Mouse (Mus musculus) midbrain, embryonic 15.5 days (tissue): Measurements from ENCODE around the gene Snx32. TPM values are rescaled to one million over a fixed set of nuclear protein-coding genes. Genes with fewer than 3 reads are reported as not detected.

Experiments
- ATAC-seq: fragments of 200-750 bp; cut with Nextera tagmentation; replicated peaks from 2 replicates; pipeline ENCODE4 v1.8.0; 2017; ENCODE audit warnings: moderate TSS enrichment
- H3K27ac ChIP-seq: fragments of 300-500 bp; sonication (generic); 2 replicates; pipeline ENCODE4 v1.5.1; 2015; ENCODE audit warnings: mild to moderate bottlenecking, inconsistent platforms
- H3K27me3 ChIP-seq: fragments of 300-500 bp; sonication (generic); replicated peaks from 2 replicates; pipeline ENCODE4 v1.6.1; 2015; ENCODE audit warnings: inconsistent platforms
- H3K36me3 ChIP-seq: fragments of 300-500 bp; sonication (generic); replicated peaks from 2 replicates; pipeline ENCODE4 v1.6.1; 2015; ENCODE audit warnings: inconsistent platforms
- H3K4me1 ChIP-seq: fragments of 300-500 bp; sonication (generic); 2 replicates; pipeline ENCODE4 v1.6.1; 2015; ENCODE audit warnings: inconsistent platforms
- H3K4me2 ChIP-seq: fragments of 300-500 bp; sonication (generic); 2 replicates; pipeline ENCODE4 v1.6.1; 2015; ENCODE audit warnings: inconsistent platforms, mild to moderate bottlenecking, moderate library complexity
- H3K4me3 ChIP-seq: fragments of 300-500 bp; sonication (generic); 2 replicates; pipeline ENCODE4 v1.5.1; 2015; ENCODE audit warnings: mild to moderate bottlenecking, inconsistent platforms
- H3K9ac ChIP-seq: fragments of 300-500 bp; sonication (generic); 2 replicates; pipeline ENCODE4 v1.6.1; 2015; ENCODE audit warnings: mild to moderate bottlenecking, inconsistent platforms
- H3K9me3 ChIP-seq: fragments of 300-500 bp; sonication (generic); 2 replicates; pipeline ENCODE4 v1.6.1; 2016; ENCODE audit warnings: inconsistent platforms
- WGBS: fragments of 180-500 bp; shearing (Covaris S2); methylation state at CpG from one replicate; pipeline ENCODE4 v1.1.7; 2015; ENCODE audit warnings: mixed read lengths; 5-methylcytosine and 5-hydroxymethylcytosine counted together
- polyA plus RNA-seq: library from polyadenylated mRNA; unstranded; fragments of >200 nt; fragmentation: Nextera tagmentation; extraction: Ambion mirVana; gene quantifications from 2 replicates; pipeline ENCODE4 v1.2.1, GENCODE M21; 2015

The Snx32 gene
- polyA plus RNA-seq, 1 experiment from 2014 or later = 111 TPM

DNA sequence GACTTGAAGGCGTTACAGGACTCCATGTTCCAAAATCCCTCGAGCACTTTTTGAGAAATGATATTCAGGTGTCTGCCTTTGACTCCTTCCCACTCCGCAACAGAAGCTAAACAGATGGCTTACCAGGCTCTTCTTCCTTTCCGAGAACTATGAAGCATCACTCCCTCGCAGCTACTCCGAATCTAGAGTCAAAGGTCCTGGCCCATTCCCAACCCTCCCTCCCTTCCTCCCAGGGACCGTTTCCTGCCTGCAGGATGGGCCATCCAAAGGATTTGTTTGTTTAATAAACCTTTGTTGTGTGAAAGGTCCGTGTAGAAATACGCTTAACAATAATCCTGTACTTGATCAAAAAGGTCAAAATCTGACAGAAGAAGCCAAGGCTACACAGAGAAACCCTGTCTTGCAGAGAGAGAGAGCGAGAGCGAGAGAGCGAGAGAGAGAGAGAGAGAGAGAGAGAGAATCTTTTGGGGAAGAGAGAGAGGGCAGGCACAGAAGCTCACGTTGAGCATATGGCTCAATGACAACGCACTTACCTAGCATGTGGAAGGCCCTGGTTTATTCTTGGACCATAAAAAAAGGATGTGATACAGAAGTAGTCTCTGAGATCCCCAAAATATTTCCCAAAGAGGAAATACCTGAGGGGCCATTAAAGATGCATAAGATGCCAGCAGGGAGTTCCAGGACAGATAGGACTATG lies 52.4 kb downstream of the Snx32 start, which contains the start of gene Ccdc85b:
Gene Ccdc85b, minus strand, starts transcription at position 149 of the 697 bp plus-strand sequence.
- peak within 1 kb of the TSS; percentile 94 for H3K27ac ChIP-seq

DNA sequence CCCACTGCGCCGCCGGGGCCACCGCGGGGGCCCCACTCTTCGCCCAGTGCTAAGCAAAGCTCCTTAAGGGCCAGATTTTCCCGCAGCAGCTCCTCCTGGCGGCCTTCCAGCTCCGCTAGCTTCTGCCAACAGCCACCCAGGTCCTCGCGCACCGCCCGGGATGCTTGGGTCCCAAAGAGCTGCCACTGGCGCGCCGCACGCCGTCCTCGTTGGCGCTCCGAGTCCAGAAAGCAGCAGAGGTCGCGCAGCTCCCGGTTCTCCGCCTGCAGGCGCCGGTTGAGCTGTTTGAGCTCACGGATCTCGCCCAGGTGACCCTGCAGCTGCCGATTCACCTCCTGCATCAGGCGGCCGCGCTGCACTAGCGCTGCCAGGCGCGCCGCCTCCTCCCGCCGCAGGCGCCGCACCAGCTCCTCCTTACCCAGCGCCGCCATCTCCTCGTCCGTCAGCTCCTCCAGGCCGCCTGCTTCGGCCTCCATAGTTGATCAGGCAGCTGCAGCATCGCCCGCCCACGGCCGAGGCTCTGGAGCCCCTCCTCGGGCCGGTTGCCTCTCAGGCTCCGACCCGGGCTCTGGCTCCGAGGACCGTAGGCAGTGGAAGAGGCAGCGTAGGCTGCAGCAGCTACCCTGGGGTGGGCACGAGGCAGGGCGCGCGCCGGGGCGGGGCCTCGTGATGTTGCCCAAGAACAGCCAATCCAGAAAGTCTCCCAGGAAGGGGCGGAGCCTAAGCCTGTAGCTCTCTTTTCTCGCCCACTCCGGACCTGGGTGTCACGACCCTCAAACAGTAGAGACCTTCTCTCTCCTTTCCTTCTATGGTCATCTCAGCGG lies 53.2 kb downstream of the Snx32 start:
- Histone ChIP-seq H3K36me3 (no peaks in the 10 kb centered on the region), H3K4me3 (peak overlapping the region; percentile 72), H3K9ac (peak overlapping the region; percentile 80), H3K27me3 (peaks cover 8% of the 10 kb centered on the region; the same call in 1 of the 2 replicates), H3K4me1 (peaks cover 43% of the 10 kb centered on the region), H3K9me3 (no peaks in the 10 kb centered on the region), H3K27ac (peak overlapping the region; percentile 94), H3K4me2 (peak overlapping the region; percentile 85)
- peak; percentile 95 for ATAC-seq
- WGBS = under 1% methylated on average over 70 of the region's 70 CpGs

More for the DNA sequence above, 52.4 kb downstream of the Snx32 start, which contains the start of gene Ccdc85b:
- H3K9ac ChIP-seq = peak within 1 kb of the TSS; percentile 80
- peaks cover 8% of the 10 kb centered on the region; the same call in 1 of the 2 replicates for H3K27me3 ChIP-seq
- peak within 1 kb of the TSS; percentile 85 for H3K4me2 ChIP-seq
- ATAC-seq = peak; percentile 10; the same call in 1 of the 2 replicates
- H3K36me3 ChIP-seq = 0 out of 2 replicates have a peak, but pooled peaks cover under 1% of the 10 kb centered on the region
- peak within 1 kb of the TSS; percentile 72 for H3K4me3 ChIP-seq
- peaks cover 43% of the 10 kb centered on the region for H3K4me1 ChIP-seq
- H3K9me3 ChIP-seq = no peaks in the 10 kb centered on the region
- 15% methylated on average over 14 of the region's 14 CpGs for WGBS

DNA sequence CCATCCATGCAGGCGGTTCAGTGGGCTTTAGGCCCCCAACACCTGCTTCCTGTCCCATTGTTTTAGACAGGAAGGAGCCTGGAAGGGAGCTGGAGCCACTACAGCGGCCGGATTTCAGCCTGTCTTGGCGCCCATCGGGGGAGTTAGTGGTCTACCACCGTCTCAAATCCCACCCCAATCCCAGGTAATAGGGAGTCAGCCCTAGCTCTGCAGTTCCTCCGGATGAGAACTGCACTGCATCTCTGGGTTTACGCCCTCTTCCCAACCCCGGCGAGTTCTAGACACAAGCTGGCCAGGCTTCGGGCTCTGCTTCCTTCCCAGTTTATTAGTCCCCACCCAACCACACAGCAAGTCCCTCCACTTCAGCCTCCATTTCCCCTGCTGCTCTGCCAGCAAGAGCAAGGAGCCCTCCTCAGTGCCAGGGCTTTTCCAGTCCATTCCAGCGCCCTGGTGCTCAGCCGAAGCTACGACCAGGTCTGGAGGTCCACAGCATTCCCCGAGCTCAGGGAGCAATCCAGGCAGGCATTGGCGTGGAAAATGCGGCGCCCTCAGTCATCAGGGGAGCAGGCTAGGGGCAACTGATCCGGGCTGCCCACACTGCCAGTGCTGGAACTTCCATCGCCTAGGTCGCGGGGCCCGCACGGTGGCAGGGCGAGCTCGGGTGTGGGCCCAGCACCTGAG lies 54.0 kb downstream of the Snx32 start:
- 3% methylated on average over 26 of the region's 26 CpGs for WGBS
- peak overlapping the region; percentile 94 for H3K27ac ChIP-seq
- H3K4me1 ChIP-seq = peaks cover 38% of the 10 kb centered on the region
- ATAC-seq = no peak; the same call in 1 of the 2 replicates
- peak overlapping the region; percentile 80 for H3K9ac ChIP-seq
- H3K4me2 ChIP-seq = peak overlapping the region; percentile 85
- H3K27me3 ChIP-seq = peaks cover 8% of the 10 kb centered on the region; the same call in 1 of the 2 replicates
- H3K36me3 ChIP-seq = no peaks in the 10 kb centered on the region
- H3K9me3 ChIP-seq = no peaks in the 10 kb centered on the region
- peak overlapping the region; percentile 72 for H3K4me3 ChIP-seq

DNA sequence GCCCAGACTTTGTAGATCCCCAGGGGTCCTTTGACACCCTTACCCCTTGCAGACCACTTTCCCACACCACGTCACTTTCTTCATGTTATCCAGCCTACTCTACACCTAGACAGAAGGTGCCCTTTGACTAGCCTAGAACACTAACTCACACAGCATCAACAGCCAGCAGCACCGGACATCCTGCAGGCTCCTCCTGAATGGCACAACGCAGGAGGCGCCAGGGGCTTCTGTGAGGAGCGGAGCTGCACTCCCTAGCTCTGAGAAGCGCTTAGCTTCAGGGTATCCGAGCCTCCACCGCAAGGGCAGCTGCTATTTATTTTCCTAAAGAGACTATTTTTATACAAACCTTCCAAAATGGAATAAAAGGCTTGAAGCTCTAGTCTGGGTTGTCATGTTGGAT lies 54.8 kb downstream of the Snx32 start:
- Histone ChIP-seq H3K4me3 (peak overlapping the region; percentile 72), H3K27ac (peak overlapping the region; percentile 94; the same call in 1 of the 2 replicates), H3K4me1 (peaks cover 32% of the 10 kb centered on the region), H3K4me2 (peak overlapping the region; percentile 85), H3K9ac (peak overlapping the region; percentile 27; the same call in 1 of the 2 replicates), H3K27me3 (peaks cover 11% of the 10 kb centered on the region), H3K9me3 (no peaks in the 10 kb centered on the region), H3K36me3 (no peaks in the 10 kb centered on the region)
- ATAC-seq = no peak
- WGBS = 58% methylated on average over 8 of the region's 8 CpGs

DNA sequence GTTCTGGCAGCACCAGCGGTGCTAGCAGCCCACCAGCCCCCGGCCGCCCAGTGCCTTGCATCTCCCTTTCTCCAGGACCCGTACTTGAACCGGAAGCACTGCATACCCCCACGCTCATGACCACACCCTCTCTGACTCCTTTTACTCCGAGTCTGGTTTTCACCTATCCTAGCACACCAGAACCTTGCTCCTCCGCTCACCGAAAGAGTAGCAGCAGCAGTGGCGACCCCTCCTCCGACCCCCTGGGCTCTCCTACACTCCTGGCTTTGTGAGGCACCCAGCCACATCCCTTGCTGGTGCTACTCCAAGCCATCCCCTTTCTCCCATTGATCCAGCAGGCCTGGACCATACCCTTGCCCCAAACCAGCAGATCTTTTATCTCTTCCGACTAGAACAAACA lies 55.3 kb downstream of the Snx32 start:
- WGBS = 84% methylated on average over 12 of the region's 12 CpGs
- no peaks in the 10 kb centered on the region for H3K9me3 ChIP-seq
- ATAC-seq = no peak
- peak overlapping the region; percentile 85 for H3K4me2 ChIP-seq
- H3K27ac ChIP-seq = no peak overlapping the region
- peaks cover 17% of the 10 kb centered on the region for H3K27me3 ChIP-seq
- H3K4me3 ChIP-seq = peak overlapping the region; percentile 72; the same call in 1 of the 2 replicates
- H3K4me1 ChIP-seq = peaks cover 31% of the 10 kb centered on the region
- peak overlapping the region; percentile 27; the same call in 1 of the 2 replicates for H3K9ac ChIP-seq
- no peaks in the 10 kb centered on the region for H3K36me3 ChIP-seq

DNA sequence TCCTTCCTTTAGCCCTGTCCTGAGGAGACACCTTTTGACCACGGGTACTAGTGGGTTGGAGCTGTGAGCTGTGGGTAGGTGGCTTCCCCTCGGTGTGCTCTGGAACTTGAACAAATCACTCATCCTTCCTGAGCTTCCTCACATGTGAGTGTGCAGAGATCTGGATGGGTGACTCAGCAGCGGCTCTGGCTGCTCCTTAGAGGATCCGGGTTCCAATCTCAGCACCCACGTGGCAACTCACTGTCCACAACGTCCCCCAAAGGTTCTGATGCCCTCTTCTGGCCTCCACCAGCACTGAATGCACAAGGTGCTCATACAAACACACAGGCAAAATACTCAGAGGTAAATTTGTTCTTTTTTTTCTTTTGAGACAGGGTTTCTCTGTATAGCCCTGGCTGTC lies 58.6 kb downstream of the Snx32 start:
- no peaks in the 10 kb centered on the region for H3K9me3 ChIP-seq
- peaks cover 42% of the 10 kb centered on the region for H3K27me3 ChIP-seq
- H3K27ac ChIP-seq = no peak overlapping the region
- 79% methylated on average over 6 of the region's 6 CpGs for WGBS
- H3K4me3 ChIP-seq = no peak overlapping the region
- peaks cover 37% of the 10 kb centered on the region for H3K4me1 ChIP-seq
- H3K4me2 ChIP-seq = no peak overlapping the region
- no peak overlapping the region for H3K9ac ChIP-seq
- no peak for ATAC-seq
- H3K36me3 ChIP-seq = no peaks in the 10 kb centered on the region

DNA sequence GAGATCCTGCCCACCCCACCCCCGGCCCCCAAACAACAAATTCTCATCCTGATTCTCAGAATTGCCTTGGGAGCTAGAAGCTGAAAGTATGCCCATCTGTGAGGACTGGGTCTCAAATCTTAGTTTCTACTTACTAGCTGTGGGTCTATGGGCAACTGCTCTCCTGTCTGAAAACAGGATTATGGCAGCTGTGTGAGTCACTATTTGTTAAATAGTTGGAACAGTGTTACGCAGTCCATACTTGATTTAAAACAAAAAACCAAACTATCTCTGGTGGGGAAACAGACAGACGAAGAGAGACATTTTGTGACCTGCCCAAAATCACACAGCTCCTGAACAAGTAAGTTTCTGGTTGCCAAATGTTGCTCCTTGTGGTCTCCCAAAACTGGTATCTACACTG lies 60.7 kb downstream of the Snx32 start:
- ATAC-seq = no peak
- H3K36me3 ChIP-seq = no peaks in the 10 kb centered on the region
- H3K9me3 ChIP-seq = no peaks in the 10 kb centered on the region
- 88% methylated on average over 3 of the region's 3 CpGs for WGBS
- no peak overlapping the region for H3K9ac ChIP-seq
- no peak overlapping the region for H3K27ac ChIP-seq
- no peak overlapping the region for H3K4me3 ChIP-seq
- peaks cover 55% of the 10 kb centered on the region for H3K27me3 ChIP-seq
- H3K4me2 ChIP-seq = no peak overlapping the region
- peaks cover 18% of the 10 kb centered on the region for H3K4me1 ChIP-seq

DNA sequence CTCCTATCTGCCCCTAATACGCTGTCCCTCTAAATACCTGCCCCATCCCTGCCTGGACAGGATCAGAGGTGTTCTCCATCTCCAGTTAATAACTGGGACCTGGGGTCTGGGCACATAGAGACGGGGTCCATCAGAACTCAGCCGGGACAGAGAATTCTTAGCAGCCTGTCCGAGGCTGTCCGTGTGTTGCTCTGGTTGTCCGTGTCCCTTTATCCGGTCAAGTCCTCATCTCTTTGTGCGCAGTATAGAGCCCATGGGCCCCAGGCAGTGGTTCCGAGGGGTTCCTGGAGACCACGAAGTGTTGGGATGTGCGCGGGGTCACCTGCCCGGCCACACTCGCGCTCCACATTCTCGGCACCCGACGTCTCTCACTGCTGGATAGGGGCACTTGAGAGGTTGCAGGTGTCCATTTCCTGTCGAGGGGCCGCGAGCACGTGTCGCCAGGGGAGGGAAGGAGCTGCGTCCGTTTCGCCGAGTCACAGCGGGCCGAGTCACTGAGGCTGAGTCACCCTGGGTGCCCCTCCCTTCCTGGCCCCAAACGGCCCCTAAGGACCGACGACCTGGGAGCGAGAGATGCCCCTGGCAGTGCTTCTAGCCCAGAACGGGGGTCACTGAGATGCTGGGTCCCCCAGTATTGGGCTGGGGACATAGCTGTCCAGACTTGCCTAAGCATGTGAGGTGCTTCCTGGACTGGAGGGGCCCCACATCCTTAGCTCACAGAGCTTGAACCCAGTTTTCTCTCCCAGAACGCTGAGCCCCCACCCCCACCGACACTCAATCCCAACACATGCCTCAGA lies 61.8 kb downstream of the Snx32 start:
- Histone ChIP-seq H3K9me3 (no peaks in the 10 kb centered on the region), H3K27ac (no peak overlapping the region), H3K4me1 (peaks cover 18% of the 10 kb centered on the region), H3K4me3 (peak overlapping the region; percentile 60), H3K36me3 (no peaks in the 10 kb centered on the region), H3K4me2 (peak overlapping the region; percentile 95), H3K9ac (no peak overlapping the region), H3K27me3 (peaks cover 59% of the 10 kb centered on the region)
- 7% methylated on average over 36 of the region's 36 CpGs for WGBS
- ATAC-seq = no peak; the same call in none of the 2 replicates

DNA sequence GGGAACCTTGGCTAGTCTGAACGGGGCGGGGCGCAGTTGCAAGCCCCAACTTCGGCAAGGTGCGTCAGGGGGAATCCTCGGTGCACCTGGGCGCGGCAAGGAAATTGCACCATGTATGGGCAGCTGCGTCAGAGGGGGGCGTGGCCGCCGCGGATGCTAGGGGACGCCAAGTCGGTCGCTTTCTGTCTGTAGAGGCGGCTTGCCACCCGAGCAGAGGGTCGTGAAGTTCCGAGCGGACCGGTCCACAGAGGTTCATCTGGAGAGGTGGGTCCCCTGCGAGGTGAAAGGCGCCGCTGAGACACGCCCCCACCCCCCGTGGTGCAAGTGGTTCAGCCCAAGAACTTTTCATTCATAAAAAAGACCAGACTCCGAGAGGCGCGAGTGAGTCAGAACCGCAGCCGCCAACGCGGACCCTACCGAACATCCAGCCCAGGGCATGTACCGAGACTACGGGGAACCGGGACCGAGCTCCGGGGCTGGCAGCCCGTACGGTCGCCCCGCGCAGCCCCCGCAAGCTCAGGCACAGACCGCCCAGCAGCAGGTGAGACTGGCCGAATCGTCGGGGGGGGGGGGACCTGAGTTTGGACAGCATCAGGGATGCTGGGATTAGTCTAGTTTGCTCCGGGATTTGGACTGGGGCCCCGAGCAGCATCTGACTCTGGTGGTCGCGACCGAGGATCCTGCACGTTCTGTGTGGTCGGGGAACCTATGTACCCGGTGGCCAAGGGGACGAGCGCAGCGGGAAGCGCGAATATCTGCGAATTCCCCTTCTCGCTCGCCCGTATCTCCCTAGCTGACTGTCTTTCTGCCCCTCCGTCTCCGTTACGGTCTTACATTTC lies 62.6 kb downstream of the Snx32 start, which contains the start of gene Fosl1:
Gene Fosl1, plus strand, starts transcription at position 33 of the 839 bp plus-strand sequence.
- peak within 1 kb of the TSS; percentile 95 for H3K4me2 ChIP-seq
- peaks cover 59% of the 10 kb centered on the region for H3K27me3 ChIP-seq
- H3K9me3 ChIP-seq = no peaks in the 10 kb centered on the region
- H3K9ac ChIP-seq = peak within 1 kb of the TSS; percentile 37
- peaks cover 18% of the 10 kb centered on the region for H3K4me1 ChIP-seq
- H3K4me3 ChIP-seq = peak within 1 kb of the TSS; percentile 60
- H3K27ac ChIP-seq = no peak within 1 kb of the TSS
- under 1% methylated on average over 70 of the region's 70 CpGs for WGBS
- no peaks in the 10 kb centered on the region for H3K36me3 ChIP-seq
- ATAC-seq = peak; percentile 76

DNA sequence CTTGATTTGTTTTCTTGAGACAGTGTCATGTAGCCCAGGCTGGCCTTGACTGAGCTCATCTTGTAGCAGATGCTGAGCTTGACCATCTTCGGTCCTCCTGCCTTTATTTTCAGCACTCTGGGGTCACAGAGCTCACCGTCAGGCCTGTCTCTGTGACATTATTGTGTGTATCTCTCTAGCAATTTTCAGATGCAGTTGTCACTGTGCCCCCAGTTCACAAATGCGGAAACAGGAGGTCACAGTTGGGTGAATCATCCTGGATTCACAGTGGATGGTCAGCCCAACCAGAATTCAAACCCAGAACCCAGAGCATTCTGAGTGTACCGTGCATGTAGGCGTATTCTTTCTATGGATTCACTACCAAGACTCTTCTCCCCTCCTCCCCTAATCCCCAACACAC lies 64.6 kb downstream of the Snx32 start:
- Histone ChIP-seq H3K9me3 (no peaks in the 10 kb centered on the region), H3K4me3 (no peak overlapping the region), H3K4me1 (peaks cover 18% of the 10 kb centered on the region), H3K27ac (no peak overlapping the region), H3K27me3 (peaks cover 58% of the 10 kb centered on the region), H3K9ac (no peak overlapping the region), H3K4me2 (no peak overlapping the region), H3K36me3 (no peaks in the 10 kb centered on the region)
- WGBS = 85% methylated on average over 5 of the region's 5 CpGs
- ATAC-seq = no peak
